In genomic region chr1:157301266-157301665, GRCm38 (mm10) we compare ENCODE assay signal across 27 mouse cellular contexts.
A peak's percentile ranks its signal among the peaks of the same experiment; 100 is the strongest.
DNase-seq lines count a peak whose midpoint lies in the region; ATAC-seq and TF ChIP-seq lines count a peak whose summit lies in the region.
"Had no signal": no experiment of that assay in that cellular context is flagged by ENCODE, and none has a peak within 500 bp of the region (broad histone marks: within the 10 kb centered on the region; RNA-seq: fewer than 3 reads in every experiment).

No protein-coding gene starts in this region.

- H3K27ac ChIP-seq in gastrocnemius, adult 2 months = 0 out of 2 replicates have a peak overlapping the region, but pooled peaks have one; percentile 39
- H3K27ac ChIP-seq in hindbrain, embryonic 14.5 days = no peak overlapping the region
- H3K27ac ChIP-seq: embryonic facial prominence, embryonic 10.5 days; embryonic facial prominence, embryonic 13.5 days; forebrain, embryonic 12.5 days; forebrain, embryonic 15.5 days; heart, embryonic 15.5 days; hindbrain, embryonic 15.5 days had no signal

- intact Hi-C loops in gastrocnemius, adult 2 months (cut with DNase I) = loop anchor here (5.0 kb wide), 1 partner anchor 111 kb away; the partner anchor contains the start of gene Rasal2

- H3K36me3 ChIP-seq in hindbrain, embryonic 14.5 days (replicated peaks; ENCODE audit: control insufficient read depth, insufficient read depth) = peaks cover 10% of the 10 kb centered on the region; the same call in 1 of the 2 replicates
- H3K36me3 ChIP-seq: forebrain, embryonic 15.5 days; heart, embryonic 12.5 days; heart, embryonic 15.5 days had no signal

- H3K9me3 ChIP-seq in hindbrain, embryonic 14.5 days (ENCODE audit: control insufficient read depth, low read length) = no peaks in the 10 kb centered on the region
- H3K9me3 ChIP-seq: embryonic facial prominence, embryonic 10.5 days; embryonic facial prominence, embryonic 13.5 days; forebrain, embryonic 12.5 days; forebrain, embryonic 15.5 days; heart, embryonic 12.5 days; heart, embryonic 15.5 days; hindbrain, embryonic 15.5 days had no signal

- H3K9ac ChIP-seq in hindbrain, embryonic 14.5 days = no peak overlapping the region
- H3K9ac ChIP-seq: embryonic facial prominence, embryonic 13.5 days; forebrain, embryonic 12.5 days; forebrain, embryonic 15.5 days; heart, embryonic 12.5 days; heart, embryonic 15.5 days; hindbrain, embryonic 15.5 days had no signal

- ATAC-seq in monocyte, adult 5-6 weeks (replicated peaks; ENCODE audit: insufficient number of reproducible peaks, low FRiP score, low TSS enrichment, poor library complexity, severe bottlenecking) = no peak
- ATAC-seq in hindbrain, embryonic 14.5 days (ENCODE audit: low FRiP score) = no peak
- ATAC-seq: CD4-positive, CD25-positive, alpha-beta regulatory T cell, adult 4 months; forebrain, embryonic 15.5 days; intestine, postnatal 0 days; Patski had no signal

- H3K4me3 ChIP-seq in gastrocnemius, adult 2 months = no peak overlapping the region
- H3K4me3 ChIP-seq in hindbrain, embryonic 14.5 days (replicated peaks; ENCODE audit: low read length) = no peak overlapping the region
- H3K4me3 ChIP-seq: embryonic facial prominence, embryonic 10.5 days; embryonic facial prominence, embryonic 13.5 days; erythroblast, embryonic 14.5 days; forebrain, embryonic 12.5 days; forebrain, embryonic 15.5 days; heart, embryonic 12.5 days; heart, embryonic 15.5 days; hindbrain, embryonic 15.5 days had no signal

- no peak for DNase-seq in gastrocnemius, adult 2 months
- no peak for DNase-seq in gastrocnemius, adult 18-20 months (ENCODE audit: low spot score)
- DNase-seq in 3134 (ENCODE audit: extremely low read depth, insufficient read length, low spot score) (peak; percentile 13), NIH3T3 (ENCODE audit: low read depth) (peak; percentile 38)
- no peak for DNase-seq in hindbrain, embryonic 14.5 days (ENCODE audit: low spot score)
- DNase-seq: adrenal gland, adult 2 months; adrenal gland, postnatal 14 days; cerebellum, adult 11 months; cerebellum, adult 2 months; cerebellum, adult 9-11 months; cerebellum, postnatal 25 days; gastrocnemius, postnatal 14 days; heart, adult 11 months; heart, postnatal 10 days; heart, postnatal 4 days had no signal

- TF ChIP-seq CTCF in gastrocnemius, adult 2 months (IDR thresholded peaks at IDR 0.05) = no peak

- no peaks in the 10 kb centered on the region for H3K27me3 ChIP-seq in hindbrain, embryonic 14.5 days (ENCODE audit: control insufficient read depth, insufficient read depth, low read length)
- H3K27me3 ChIP-seq: embryonic facial prominence, embryonic 13.5 days; forebrain, embryonic 12.5 days; forebrain, embryonic 15.5 days; heart, embryonic 12.5 days; heart, embryonic 15.5 days; hindbrain, embryonic 15.5 days; Patski had no signal

- H3K4me1 ChIP-seq in hindbrain, embryonic 14.5 days (replicated peaks; ENCODE audit: control insufficient read depth, insufficient read depth, low read length) = no peaks in the 10 kb centered on the region
- H3K4me1 ChIP-seq: embryonic facial prominence, embryonic 10.5 days; embryonic facial prominence, embryonic 13.5 days; forebrain, embryonic 12.5 days; forebrain, embryonic 15.5 days; heart, embryonic 12.5 days; heart, embryonic 15.5 days; hindbrain, embryonic 15.5 days had no signal

- H3K4me2 ChIP-seq in hindbrain, embryonic 14.5 days (replicated peaks) = no peak overlapping the region
- H3K4me2 ChIP-seq: embryonic facial prominence, embryonic 13.5 days; forebrain, embryonic 12.5 days; forebrain, embryonic 15.5 days; heart, embryonic 12.5 days; heart, embryonic 15.5 days; hindbrain, embryonic 15.5 days had no signal

- WGBS in hindbrain, embryonic 14.5 days = 81% methylated on average over 1 of the region's 1 CpGs

Comparison
In these comparisons a context has a peak if more than half of its experiments do, and no peak if none do; other contexts are left out.
1. DNase-seq: peak in 3134 (single experiment) and NIH3T3 (single experiment); none in gastrocnemius, adult 2 months (single experiment), gastrocnemius, adult 18-20 months (single experiment) and hindbrain, embryonic 14.5 days (single experiment).